Mouse (Mus musculus) stomach, embryonic 16.5 days (tissue): Measurements from ENCODE around the gene Tpi1. TPM values are rescaled to one million over a fixed set of nuclear protein-coding genes. Genes with fewer than 3 reads are reported as not detected.

Experiments
- ATAC-seq: fragments of 200-750 bp; cut with Nextera tagmentation; 2 replicates; pipeline ENCODE4 v1.8.0; 2017; ENCODE audit warnings: moderate number of reproducible peaks, moderate TSS enrichment; ENCODE audit not compliant: insufficient read depth, low FRiP score
- H3K27ac ChIP-seq: fragments of 300-500 bp; sonication (generic); 2 replicates; pipeline ENCODE4 v1.5.1; 2014; ENCODE audit warnings: low read length
- H3K27me3 ChIP-seq: fragments of 300-500 bp; sonication (generic); 2 replicates; pipeline ENCODE4 v1.6.1; 2014; ENCODE audit warnings: low read length, control low read depth, mixed read lengths; ENCODE audit not compliant: control insufficient read depth, insufficient read depth
- H3K36me3 ChIP-seq: fragments of 300-500 bp; sonication (generic); 2 replicates; pipeline ENCODE4 v1.6.1; 2014; ENCODE audit warnings: low read length; ENCODE audit not compliant: control insufficient read depth, insufficient read depth
- H3K4me1 ChIP-seq: fragments of 300-500 bp; sonication (generic); 2 replicates; pipeline ENCODE4 v1.6.1; 2014; ENCODE audit warnings: low read length, control low read depth, mixed read lengths; ENCODE audit not compliant: control insufficient read depth, insufficient read depth
- H3K4me2 ChIP-seq: fragments of 300-500 bp; sonication (generic); 2 replicates; pipeline ENCODE4 v1.6.1; 2014; ENCODE audit warnings: low read depth, low read length, mixed read lengths
- H3K4me3 ChIP-seq: fragments of 300-500 bp; sonication (generic); replicated peaks from 2 replicates; pipeline ENCODE4 v1.5.1; 2014; ENCODE audit warnings: mild to moderate bottlenecking, low read length
- H3K9ac ChIP-seq: fragments of 300-500 bp; sonication (generic); 2 replicates; pipeline ENCODE4 v1.6.1; 2014; ENCODE audit warnings: low read length
- H3K9me3 ChIP-seq: fragments of 300-500 bp; sonication (generic); replicated peaks from 2 replicates; pipeline ENCODE4 v1.6.1; 2016; ENCODE audit warnings: low read length, control low read depth; ENCODE audit not compliant: control insufficient read depth
- WGBS: fragments of 180-500 bp; shearing (Covaris S2); extraction: QIAGEN DNeasy Blood & Tissue Kit; methylation state at CpG from one replicate; pipeline ENCODE4 v1.1.7; 2014; 5-methylcytosine and 5-hydroxymethylcytosine counted together
- polyA plus RNA-seq: library from polyadenylated mRNA; unstranded; fragments of >200 nt; fragmentation: Nextera tagmentation; extraction: Ambion mirVana; gene quantifications from 2 replicates; pipeline ENCODE4 v1.2.1, GENCODE M21; 2015

Gene Tpi1
- polyA plus RNA-seq, 1 experiment from 2014 or later: 959 TPM

DNA sequence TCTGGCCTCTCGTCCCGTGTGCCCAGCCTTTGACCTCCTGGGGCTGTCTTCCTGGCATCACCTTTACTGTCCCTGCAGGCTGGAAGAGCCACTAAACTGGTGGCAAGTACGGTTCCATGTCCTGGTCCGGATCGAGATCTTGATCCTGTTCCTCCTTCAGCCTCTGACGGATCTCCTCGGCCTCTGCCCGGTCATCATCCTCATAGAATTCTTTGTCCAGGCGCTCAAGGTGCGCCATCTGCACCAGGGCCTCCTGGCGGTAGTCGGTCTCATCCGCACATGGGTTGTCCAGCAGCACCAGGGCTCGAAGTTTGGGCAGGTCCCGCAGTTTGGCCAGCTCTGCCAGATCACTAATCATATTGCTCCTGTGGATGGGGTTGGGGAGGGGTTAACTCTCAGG is 43.6 kb downstream of the Tpi1 start:
- Histone ChIP-seq H3K9ac (no peak overlapping the region), H3K4me1 (peaks cover 15% of the 10 kb centered on the region), H3K27ac (no peak overlapping the region), H3K27me3 (no peaks in the 10 kb centered on the region), H3K4me3 (no peak overlapping the region), H3K4me2 (no peak overlapping the region), H3K9me3 (no peaks in the 10 kb centered on the region), H3K36me3 (no peaks in the 10 kb centered on the region)
- no peak for ATAC-seq
- WGBS: 85% methylated on average over 15 of the region's 15 CpGs

DNA sequence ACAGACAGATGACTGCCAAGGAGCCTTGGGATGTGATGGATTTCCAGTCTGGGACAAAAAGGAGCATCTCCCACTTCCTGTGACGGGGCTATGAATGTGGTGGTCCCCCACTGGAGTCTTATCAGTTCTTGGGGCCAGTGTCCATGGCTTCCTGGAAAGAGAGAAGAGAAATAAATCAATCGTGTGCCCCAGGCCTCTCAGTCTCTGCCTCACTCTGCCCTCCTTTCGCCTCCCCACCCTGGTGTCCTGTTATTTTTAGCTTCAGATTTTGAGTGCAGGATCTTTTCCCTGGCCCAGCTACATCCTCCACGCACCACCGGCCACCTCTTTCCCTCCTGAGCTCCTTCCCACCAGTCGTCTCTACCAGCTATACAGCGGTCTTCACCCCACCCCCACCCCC is 44.1 kb downstream of the Tpi1 start:
- 64% methylated on average over 7 of the region's 7 CpGs for WGBS
- ATAC-seq: no peak

GRCm38 (mm10) chr6:124769101-124769765 is 44.9 kb downstream of the Tpi1 start, which contains the start of gene Eno2:
TSS of gene Eno2 (minus strand) at chr6:124769673.
- H3K27ac ChIP-seq: no peak within 1 kb of the TSS
- no peaks in the 10 kb centered on the region for H3K27me3 ChIP-seq
- H3K4me2 ChIP-seq: peak within 1 kb of the TSS; percentile 94
- WGBS: 1% methylated on average over 50 of the region's 54 CpGs
- H3K36me3 ChIP-seq: no peaks in the 10 kb centered on the region
- peak within 1 kb of the TSS; percentile 78 for H3K9ac ChIP-seq
- peaks cover 15% of the 10 kb centered on the region for H3K4me1 ChIP-seq
- ATAC-seq: peak; percentile 70
- H3K4me3 ChIP-seq: peak within 1 kb of the TSS; percentile 66
- no peaks in the 10 kb centered on the region for H3K9me3 ChIP-seq

More for the DNA sequence above, 44.1 kb downstream of the Tpi1 start:
- Histone ChIP-seq H3K4me3 (peak overlapping the region; percentile 66), H3K4me1 (peaks cover 15% of the 10 kb centered on the region), H3K36me3 (no peaks in the 10 kb centered on the region), H3K4me2 (peak overlapping the region; percentile 94), H3K9me3 (no peaks in the 10 kb centered on the region), H3K27ac (no peak overlapping the region), H3K9ac (peak overlapping the region; percentile 78), H3K27me3 (no peaks in the 10 kb centered on the region)

DNA sequence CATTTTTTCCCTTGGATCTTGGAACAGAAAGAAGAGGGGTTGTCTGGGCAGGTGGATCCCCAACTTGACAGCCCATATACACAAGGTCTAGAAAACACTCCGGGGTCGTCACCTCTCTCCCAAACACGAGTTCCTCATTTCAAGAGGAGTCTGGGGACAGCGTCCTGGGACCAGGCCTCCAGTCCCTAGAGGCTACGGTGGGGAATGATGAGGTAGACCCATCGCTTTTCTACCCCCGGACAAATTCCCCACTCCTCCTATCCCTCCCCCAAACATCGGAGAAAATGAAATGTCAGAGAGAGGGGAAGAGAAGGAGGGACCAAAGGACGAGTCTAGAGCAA is 45.4 kb downstream of the Tpi1 start:
- H3K9me3 ChIP-seq: no peaks in the 10 kb centered on the region
- H3K4me1 ChIP-seq: peaks cover 15% of the 10 kb centered on the region
- no peak for ATAC-seq
- peak overlapping the region; percentile 66 for H3K4me3 ChIP-seq
- peak overlapping the region; percentile 94 for H3K4me2 ChIP-seq
- H3K36me3 ChIP-seq: no peaks in the 10 kb centered on the region
- peak overlapping the region; percentile 78 for H3K9ac ChIP-seq
- WGBS: 11% methylated on average over 9 of the region's 9 CpGs
- H3K27me3 ChIP-seq: no peaks in the 10 kb centered on the region
- no peak overlapping the region for H3K27ac ChIP-seq

GRCm38 (mm10) chr6:124767920-124768703 is 46.0 kb downstream of the Tpi1 start:
- Histone ChIP-seq H3K9ac (peak overlapping the region; percentile 48), H3K9me3 (no peaks in the 10 kb centered on the region), H3K36me3 (no peaks in the 10 kb centered on the region), H3K4me1 (peaks cover 15% of the 10 kb centered on the region), H3K27ac (no peak overlapping the region), H3K27me3 (no peaks in the 10 kb centered on the region), H3K4me2 (peak overlapping the region; percentile 94), H3K4me3 (peak overlapping the region; percentile 66)
- WGBS: 33% methylated on average over 19 of the region's 19 CpGs
- ATAC-seq: peak; percentile 30; the same call in 1 of the 2 replicates

DNA sequence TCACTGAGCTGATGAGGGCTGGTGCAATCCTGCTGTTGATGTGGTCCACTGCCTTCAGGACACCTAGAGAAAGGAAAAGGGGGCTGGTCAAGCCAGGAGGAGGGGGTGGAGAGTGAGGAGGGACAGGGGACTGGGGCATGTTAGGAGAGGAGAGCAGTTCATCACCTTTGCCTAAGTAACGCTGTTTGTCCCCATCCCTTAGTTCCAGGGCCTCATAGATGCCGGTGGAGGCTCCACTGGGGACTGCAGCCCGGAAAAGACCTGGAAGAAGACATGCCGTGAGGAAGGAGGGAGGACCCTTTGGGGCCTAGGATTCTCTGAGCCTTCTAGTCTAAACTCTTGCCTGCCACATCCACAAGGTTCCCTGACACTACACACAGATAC is 46.6 kb downstream of the Tpi1 start:
- H3K36me3 ChIP-seq: no peaks in the 10 kb centered on the region
- no peaks in the 10 kb centered on the region for H3K9me3 ChIP-seq
- no peak overlapping the region for H3K27ac ChIP-seq
- H3K4me1 ChIP-seq: peaks cover 15% of the 10 kb centered on the region
- 52% methylated on average over 4 of the region's 4 CpGs for WGBS
- no peaks in the 10 kb centered on the region for H3K27me3 ChIP-seq
- H3K4me2 ChIP-seq: 0 out of 2 replicates have a peak overlapping the region, but pooled peaks have one; percentile 94
- no peak overlapping the region for H3K4me3 ChIP-seq
- H3K9ac ChIP-seq: peak overlapping the region; percentile 48
- ATAC-seq: no peak

DNA sequence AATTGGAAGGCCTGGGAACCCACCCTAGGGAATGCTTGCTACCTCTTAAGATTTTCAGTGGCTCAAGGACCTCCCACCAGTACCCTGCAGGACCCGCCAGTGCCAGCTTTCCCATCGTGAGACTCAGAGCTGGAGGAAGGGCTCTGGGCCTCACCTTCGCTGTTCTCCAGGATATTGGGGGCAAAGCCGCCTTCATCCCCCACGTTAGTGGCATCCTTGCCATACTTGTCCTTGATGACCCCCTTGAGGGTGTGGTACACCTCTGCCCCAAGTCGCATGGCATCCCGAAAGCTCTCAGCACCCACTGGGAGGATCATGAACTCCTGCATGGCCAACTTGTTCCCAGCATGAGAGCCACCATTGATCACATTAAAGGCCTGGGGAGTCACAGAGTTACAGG is 48.1 kb downstream of the Tpi1 start:
- ATAC-seq: no peak
- Histone ChIP-seq H3K4me2 (no peak overlapping the region), H3K9me3 (no peaks in the 10 kb centered on the region), H3K4me1 (peaks cover 15% of the 10 kb centered on the region), H3K36me3 (no peaks in the 10 kb centered on the region), H3K27ac (no peak overlapping the region), H3K27me3 (no peaks in the 10 kb centered on the region), H3K9ac (no peak overlapping the region), H3K4me3 (no peak overlapping the region)
- 82% methylated on average over 7 of the region's 7 CpGs for WGBS

Other genes starting within 250 kb of the Tpi1 start
- 0.11 TPM in 1 of 2 replicates, not detected in the other for gene C1rb, start 244.0 kb downstream of the Tpi1 start, polyA plus RNA-seq
- not detected in 2 replicates for gene C1s2, start 178.2 kb downstream of the Tpi1 start, polyA plus RNA-seq
- 84.1 and 86.8 TPM in 2 replicates for gene Lpcat3, start 151.3 kb downstream of the Tpi1 start, polyA plus RNA-seq
- 167 and 175 TPM in 2 replicates for gene Emg1, start 102.1 kb downstream of the Tpi1 start, polyA plus RNA-seq
- gene Phb2, start 102.0 kb downstream of the Tpi1 start, polyA plus RNA-seq: 282 and 303 TPM in 2 replicates
- 19.6 and 20.1 TPM in 2 replicates for gene Ptpn6, start 75.6 kb downstream of the Tpi1 start, polyA plus RNA-seq
- 352 and 357 TPM in 2 replicates for gene Grcc10, start 72.9 kb downstream of the Tpi1 start, polyA plus RNA-seq
- not detected in 2 replicates for gene Gm45234, start 58.3 kb downstream of the Tpi1 start, polyA plus RNA-seq
- gene Atn1, start 57.8 kb downstream of the Tpi1 start, polyA plus RNA-seq: 12.2 and 13.1 TPM in 2 replicates
- gene Eno2, start 44.6 kb downstream of the Tpi1 start, polyA plus RNA-seq: 9.3 and 9.8 TPM in 2 replicates
- gene Lrrc23, start 34.6 kb downstream of the Tpi1 start, polyA plus RNA-seq: 0.53 and 0.65 TPM in 2 replicates
- 14.8 and 15.1 TPM in 2 replicates for gene Spsb2, start 5.6 kb downstream of the Tpi1 start, polyA plus RNA-seq
- gene Usp5, start 15.2 kb upstream of the Tpi1 start, polyA plus RNA-seq: 128 and 139 TPM in 2 replicates
- gene Cdca3, start 15.3 kb upstream of the Tpi1 start, polyA plus RNA-seq: 129 and 138 TPM in 2 replicates
- 0.66 and 1.5 TPM in 2 replicates for gene Gnb3, start 26.0 kb upstream of the Tpi1 start, polyA plus RNA-seq
- 9.9 and 11.5 TPM in 2 replicates for gene P3h3, start 43.5 kb upstream of the Tpi1 start, polyA plus RNA-seq
- 1.1 and 1.7 TPM in 2 replicates for gene Gpr162, start 49.7 kb upstream of the Tpi1 start, polyA plus RNA-seq
- 0.46 TPM in 2 replicates for gene Cd4, start 73.9 kb upstream of the Tpi1 start, polyA plus RNA-seq
- gene Lag3, start 97.4 kb upstream of the Tpi1 start, polyA plus RNA-seq: 1.2 and 1.3 TPM in 2 replicates
- 177 and 180 TPM in 2 replicates for gene Ptms, start 105.8 kb upstream of the Tpi1 start, polyA plus RNA-seq
- gene Mlf2, start 117.1 kb upstream of the Tpi1 start, polyA plus RNA-seq: 283 and 299 TPM in 2 replicates
- gene Cops7a, start 151.2 kb upstream of the Tpi1 start, polyA plus RNA-seq: 140 and 156 TPM in 2 replicates
- gene Pianp, start 182.4 kb upstream of the Tpi1 start, polyA plus RNA-seq: 4.0 and 4.2 TPM in 2 replicates
- 9.3 and 12.8 TPM in 2 replicates for gene Zfp384, start 194.8 kb upstream of the Tpi1 start, polyA plus RNA-seq
- 114 and 115 TPM in 2 replicates for gene Ing4, start 225.5 kb upstream of the Tpi1 start, polyA plus RNA-seq
- gene Acrbp, start 235.4 kb upstream of the Tpi1 start, polyA plus RNA-seq: 10.6 and 12.9 TPM in 2 replicates